Mouse (Mus musculus): ENCODE measurements around the gene Ubxn2a.
A peak's percentile ranks its signal among the peaks of the same experiment; 100 is the strongest.

The Ubxn2a gene

GRCm38 (mm10) chr12:4882086-4882485, 25.4 kb downstream of the Ubxn2a start:
- DNase-seq (ENCODE audit: extremely low read depth, low read depth, low spot score), result no peak

DNA sequence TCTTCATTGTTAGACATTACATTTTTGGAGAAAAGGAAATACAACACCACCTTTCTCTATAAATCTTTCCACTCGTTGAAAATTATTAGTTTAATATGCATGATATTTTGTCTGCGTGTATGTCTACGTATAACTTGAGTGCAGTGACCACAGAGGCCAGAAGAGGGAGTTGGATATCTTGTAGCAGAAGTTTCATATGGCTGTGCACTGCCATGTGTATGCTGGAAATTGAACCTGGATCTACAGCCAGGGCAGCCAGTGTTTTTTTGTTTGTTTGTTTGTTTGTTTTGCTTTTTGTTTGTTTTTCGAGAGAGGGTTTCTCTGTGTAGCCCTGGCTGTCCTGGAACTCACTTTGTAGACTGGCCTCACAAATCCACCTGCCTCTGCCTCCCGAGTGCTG, 28.5 kb downstream of the Ubxn2a start:
- DNase-seq (ENCODE audit: extremely low read depth, low read depth, low spot score), result no peak

DNA sequence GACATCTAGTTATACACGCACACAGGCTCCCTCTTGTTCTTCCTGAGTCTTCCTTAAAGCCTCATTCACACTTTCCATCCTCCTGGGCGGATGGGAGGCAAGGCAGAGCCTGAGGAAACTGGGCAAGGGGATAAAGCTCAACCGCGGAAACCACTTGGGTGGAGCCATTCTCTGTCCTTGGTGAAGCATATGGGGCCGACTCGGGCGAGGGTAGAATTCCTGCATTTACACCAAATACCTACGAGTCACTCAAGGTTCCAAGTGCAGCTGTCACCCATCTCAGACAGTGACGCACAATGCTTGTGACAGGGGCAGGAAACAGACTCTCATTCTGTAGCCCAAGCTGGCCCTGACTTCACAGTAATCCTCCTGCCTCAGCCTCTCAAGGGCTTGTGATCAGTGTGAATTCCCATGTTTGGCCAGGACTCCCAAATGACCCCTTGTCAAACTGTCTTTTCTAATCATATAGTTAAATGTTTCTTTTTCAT, 29.2 kb downstream of the Ubxn2a start:
- DNase-seq (ENCODE audit: extremely low read depth, low read depth, low spot score), result no peak

DNA sequence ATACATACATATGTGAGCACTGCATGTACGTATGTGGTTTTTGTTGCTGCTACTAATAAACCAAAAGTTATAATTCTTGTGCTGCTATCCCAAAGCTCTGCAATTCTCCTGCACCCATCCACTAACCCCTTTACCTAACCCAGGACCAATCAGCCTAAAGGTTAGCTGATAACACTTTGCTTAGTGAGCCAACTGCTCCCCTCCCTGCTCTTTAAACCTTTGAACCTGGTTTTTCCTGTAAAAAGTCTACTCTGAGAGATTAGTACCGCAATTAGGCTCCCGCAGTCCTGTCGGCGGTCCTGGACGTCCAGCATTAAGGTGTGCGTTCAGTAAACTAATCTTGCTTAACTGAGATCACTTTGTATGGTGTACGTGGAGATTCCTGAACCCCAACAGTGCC, 31.9 kb downstream of the Ubxn2a start:
- DNase-seq (ENCODE audit: extremely low read depth, low read depth, low spot score), result no peak

DNA sequence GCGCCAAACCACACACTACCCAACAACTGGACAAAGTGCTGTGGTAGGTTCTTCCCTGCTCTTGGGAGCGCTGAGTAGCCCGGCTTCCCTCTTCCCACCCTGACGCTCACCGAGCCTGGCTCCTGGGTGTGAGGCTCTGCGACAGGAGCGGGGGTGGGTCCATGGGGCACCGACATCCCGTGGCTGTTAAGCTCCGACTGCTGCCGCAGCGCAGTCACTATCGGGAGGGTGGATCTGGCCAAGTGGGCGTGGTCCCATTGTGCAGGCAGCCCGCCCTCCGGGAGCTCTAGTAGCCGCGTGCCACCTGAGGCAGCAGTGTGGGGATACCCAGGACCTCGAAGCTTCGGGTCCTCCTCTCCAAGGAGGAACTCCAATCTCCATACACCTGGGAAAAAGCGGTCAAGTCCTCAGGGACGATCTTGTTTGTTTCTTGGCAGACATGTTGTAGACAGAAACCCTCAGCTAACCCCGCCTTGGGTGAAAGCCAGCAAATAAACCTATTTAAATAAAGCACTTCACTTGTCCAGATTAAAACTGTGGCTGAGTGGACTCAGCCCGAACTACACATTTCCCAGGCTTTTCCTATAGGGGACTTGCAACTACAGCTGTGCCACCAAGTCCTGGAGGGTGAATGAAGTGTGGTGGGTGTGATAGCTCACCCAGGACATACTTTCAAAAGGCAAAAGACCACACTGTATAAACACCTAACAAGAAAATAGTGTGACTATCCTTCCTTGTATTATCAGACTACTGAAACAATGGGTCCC, 33.2 kb downstream of the Ubxn2a start, which contains the start of gene Mfsd2b:
TSS of gene Mfsd2b (minus strand) at position 199 of the 767 bp plus-strand sequence.
- no peak for DNase-seq (ENCODE audit: extremely low read depth, low read depth, low spot score)

- no peak for DNase-seq (ENCODE audit: extremely low read depth, low read depth, low spot score)
Observed at GRCm38 (mm10) chr12:4873531-4873930, 34.0 kb downstream of the Ubxn2a start.

- no peak for DNase-seq (ENCODE audit: extremely low read depth, low read depth, low spot score)
Observed at GRCm38 (mm10) chr12:4872983-4873477, 34.5 kb downstream of the Ubxn2a start.

GRCm38 (mm10) chr12:4872273-4872672, 35.2 kb downstream of the Ubxn2a start:
- DNase-seq (ENCODE audit: extremely low read depth, low read depth, low spot score), result no peak

DNA sequence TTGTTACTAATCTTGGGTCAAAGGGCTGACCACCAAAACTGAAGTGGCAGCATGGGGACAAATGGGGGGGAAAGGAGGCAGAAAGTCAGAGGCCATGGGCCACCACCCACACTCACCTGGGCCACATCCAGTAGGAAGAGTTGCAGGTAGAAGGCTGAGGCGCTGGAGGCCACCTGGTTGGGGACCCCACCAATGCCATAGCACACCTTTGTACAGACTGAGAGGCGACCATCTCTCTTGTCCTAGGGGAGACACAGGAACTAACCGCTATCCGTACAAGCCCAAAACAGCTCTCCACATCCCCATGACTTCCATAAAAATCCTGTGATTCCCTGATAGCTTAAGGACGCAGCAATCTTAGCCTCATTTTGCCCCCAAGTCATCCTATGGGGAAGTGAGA, 36.2 kb downstream of the Ubxn2a start:
- DNase-seq (ENCODE audit: extremely low read depth, low read depth, low spot score), result no peak

GRCm38 (mm10) chr12:4868924-4869323, 38.6 kb downstream of the Ubxn2a start:
- no peak for DNase-seq (ENCODE audit: extremely low read depth, low read depth, low spot score)

- no peak for DNase-seq (ENCODE audit: extremely low read depth, low read depth, low spot score)
Observed at GRCm38 (mm10) chr12:4864338-4864690, 43.2 kb downstream of the Ubxn2a start.

- no peak for DNase-seq (ENCODE audit: extremely low read depth, low read depth, low spot score)
Observed at GRCm38 (mm10) chr12:4863654-4864337, 43.7 kb downstream of the Ubxn2a start.

DNA sequence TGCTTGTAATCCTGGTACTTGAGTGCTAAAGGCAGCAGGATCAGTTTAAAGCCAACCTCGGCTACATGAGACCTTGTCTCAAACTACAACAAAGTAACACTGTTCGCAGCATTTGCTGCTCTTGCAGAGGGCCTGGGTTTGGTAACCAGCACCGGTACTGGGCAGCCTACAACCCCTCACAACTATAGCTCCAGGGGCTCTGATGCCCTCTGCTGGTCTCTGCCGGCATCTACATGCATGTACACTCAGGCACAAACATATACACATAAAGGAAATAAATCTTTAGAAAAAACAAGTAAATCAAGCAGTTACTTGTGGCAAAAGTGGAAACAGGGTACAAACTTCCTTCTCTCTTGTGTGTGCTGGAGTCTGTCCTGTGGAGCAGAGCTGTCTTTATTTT, 44.8 kb downstream of the Ubxn2a start:
- no peak for DNase-seq (ENCODE audit: extremely low read depth, low read depth, low spot score)

GRCm38 (mm10) chr12:4859241-4859914, 48.1 kb downstream of the Ubxn2a start:
- DNase-seq (ENCODE audit: extremely low read depth, low read depth, low spot score), result no peak

- no peak for DNase-seq (ENCODE audit: extremely low read depth, low read depth, low spot score)
Observed at GRCm38 (mm10) chr12:4856834-4857233, 50.7 kb downstream of the Ubxn2a start.

DNA sequence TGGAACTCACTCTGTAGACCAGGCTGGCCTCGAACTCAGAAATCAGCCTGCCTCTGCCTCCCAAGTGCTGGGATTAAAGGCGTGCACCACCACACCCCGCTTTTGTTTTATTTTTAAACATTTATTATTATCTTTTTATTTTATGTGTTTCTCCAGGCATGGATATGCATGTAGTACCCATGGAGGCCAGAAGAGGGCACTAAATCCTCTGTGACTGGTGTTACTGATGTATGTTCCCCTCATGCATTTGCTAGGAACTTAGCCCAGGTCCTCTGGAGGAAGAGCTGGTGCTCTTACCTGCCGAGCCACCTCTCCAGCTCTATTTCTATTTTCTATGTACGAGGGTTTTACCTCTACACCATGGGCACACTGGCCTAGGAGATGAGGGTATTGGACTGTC, 51.3 kb downstream of the Ubxn2a start:
- DNase-seq (ENCODE audit: extremely low read depth, low read depth, low spot score), result no peak

DNA sequence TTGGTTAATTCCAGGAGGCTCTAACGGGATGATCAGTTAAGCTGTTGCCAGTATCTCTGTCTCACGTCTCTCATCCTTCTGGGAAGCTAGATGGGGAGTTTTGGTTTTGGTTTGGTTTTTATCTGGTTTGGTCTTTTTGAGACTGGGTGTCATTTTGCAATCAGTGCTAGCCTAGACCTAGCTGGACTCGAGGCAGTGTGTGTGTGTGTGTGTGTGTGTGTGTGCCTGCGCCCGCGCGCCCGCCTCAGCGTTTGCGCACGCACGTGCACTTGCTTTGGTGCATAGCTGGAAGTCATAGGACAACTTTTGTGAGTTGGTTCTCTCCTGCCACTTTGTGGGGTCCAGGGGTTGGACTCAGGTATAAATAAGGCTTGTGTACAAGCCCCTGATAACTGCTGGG, 63.8 kb downstream of the Ubxn2a start:
- DNase-seq (ENCODE audit: extremely low read depth, low read depth, low spot score), result no peak

DNA sequence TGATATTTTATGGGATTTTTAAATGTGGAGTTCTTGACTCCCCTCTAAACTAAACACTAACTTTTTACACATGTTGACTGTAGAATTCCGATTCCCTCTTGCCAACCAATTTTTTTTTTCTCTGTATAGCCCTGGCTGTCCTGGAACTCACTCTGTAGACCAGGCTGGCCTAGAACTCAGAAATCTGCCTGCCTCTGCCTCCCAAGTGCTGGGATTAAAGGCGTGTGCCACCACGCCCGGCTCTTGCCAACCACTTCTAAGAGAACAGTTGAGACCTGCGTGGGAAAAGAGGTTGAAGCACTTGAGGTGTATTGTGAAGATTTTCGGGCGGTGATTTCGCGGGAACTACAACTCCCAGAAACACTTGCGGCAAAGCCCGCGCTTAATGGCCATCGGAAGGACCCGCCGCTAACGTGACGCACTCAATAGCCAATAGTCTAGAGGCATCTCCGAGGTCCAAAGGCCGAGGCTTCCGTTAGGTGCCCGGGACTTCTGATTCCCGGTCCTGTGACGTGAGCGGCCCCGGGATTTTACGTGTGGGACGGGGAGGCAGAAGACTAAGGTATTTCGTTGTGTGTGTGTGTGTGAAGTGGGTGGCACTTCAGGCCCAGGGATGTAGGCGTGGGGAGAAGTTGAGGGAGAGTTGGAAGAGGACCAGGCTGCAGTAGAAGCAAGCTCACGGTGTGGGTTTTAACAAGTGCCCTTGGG, 64.5 kb downstream of the Ubxn2a start, which contains the start of gene Wdcp:
TSS of gene Wdcp (plus strand) at position 414 of the 708 bp plus-strand sequence.
- DNase-seq (ENCODE audit: extremely low read depth, low read depth, low spot score), result peak; percentile 54

GRCm38 (mm10) chr12:4842456-4842855, 65.0 kb downstream of the Ubxn2a start:
- DNase-seq (ENCODE audit: extremely low read depth, low read depth, low spot score), result no peak

DNA sequence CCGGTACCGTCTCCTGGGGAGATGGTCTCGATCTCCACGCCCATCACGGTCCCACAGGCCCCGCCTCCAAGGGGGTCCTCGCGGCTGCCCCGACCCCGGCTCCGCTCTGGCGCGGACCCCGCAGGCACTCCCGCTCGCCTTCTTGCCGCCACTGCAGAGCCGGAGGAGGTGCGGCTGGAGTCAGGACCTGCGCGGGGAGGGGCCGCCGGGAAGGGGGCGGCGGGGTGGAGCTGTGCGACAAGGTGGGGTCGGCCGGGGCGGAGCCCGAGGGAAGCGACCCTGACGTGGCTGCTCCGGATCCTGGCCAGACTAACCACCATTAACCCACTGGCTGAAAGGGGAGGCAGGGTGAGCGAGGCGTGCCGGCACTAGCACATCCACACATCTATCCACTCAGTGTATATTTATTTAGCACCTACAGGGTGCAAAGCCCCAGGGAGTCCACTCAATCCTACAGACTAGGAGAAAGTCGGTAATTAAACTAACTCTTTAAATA, 66.1 kb downstream of the Ubxn2a start, which contains the start of gene Fkbp1b:
TSS of gene Fkbp1b (minus strand) at position 200 of the 496 bp plus-strand sequence.
- DNase-seq (ENCODE audit: extremely low read depth, low read depth, low spot score), result no peak

GRCm38 (mm10) chr12:4840741-4841140, 66.8 kb downstream of the Ubxn2a start:
- DNase-seq (ENCODE audit: extremely low read depth, low read depth, low spot score), result no peak
